Mouse (Mus musculus) heart, adult 2 months (tissue): ENCODE measurements around the gene Slx1b. TPM values are rescaled to one million over a fixed set of nuclear protein-coding genes. Genes with fewer than 3 reads are reported as not detected.
"Not testable (repeated sequence)": the region's sequence is repeated elsewhere in the genome, so short reads cannot be mapped to it uniquely, and the experiment has no call there.

ENCODE experiments used
- DNase-seq, 2 experiments: peaks; one replicate each; pipeline ENCODE4 v3.0.0; 2021
- H3K27ac ChIP-seq: fragments of 200-600 bp; 2 replicates; pipeline ENCODE4 v1.8.1; 2022
- H3K27me3 ChIP-seq: fragments of 200-500 bp; 2 replicates; pipeline ENCODE4 v1.6.1; 2012; ENCODE audit warnings: mild to moderate bottlenecking, low read length, inconsistent platforms, mixed read lengths; ENCODE audit not compliant: control insufficient read depth, insufficient read depth
- H3K36me3 ChIP-seq: fragments of 200-500 bp; 2 replicates; pipeline ENCODE4 v1.6.1; 2012; ENCODE audit warnings: low read length, inconsistent platforms; ENCODE audit not compliant: control insufficient read depth, insufficient read depth
- H3K4me1 ChIP-seq: fragments of 200-500 bp; 2 replicates; pipeline ENCODE4 v1.6.1; 2011; ENCODE audit warnings: low read length; ENCODE audit not compliant: control insufficient read depth, insufficient read depth
- H3K4me3 ChIP-seq: fragments of 200-600 bp; 2 replicates; pipeline ENCODE4 v1.8.1; 2022
- H3K79me2 ChIP-seq: fragments of 200-500 bp; replicated peaks from 2 replicates; pipeline ENCODE4 v1.6.1; 2012; ENCODE audit warnings: mild to moderate bottlenecking, inconsistent platforms, low read length, moderate library complexity, mixed read lengths; ENCODE audit not compliant: control insufficient read depth, insufficient read depth
- H3K9ac ChIP-seq: fragments of 200-500 bp; 2 replicates; pipeline ENCODE4 v1.6.1; 2012; ENCODE audit warnings: low read depth, mild to moderate bottlenecking, control low read depth, inconsistent platforms, low read length, mixed read lengths
- CTCF ChIP-seq: fragments of 200-600 bp; IDR thresholded peaks from 2 replicates; pipeline ENCODE4 v1.8.1; 2022; ENCODE audit warnings: antibody characterized with exemption, mild to moderate bottlenecking, moderate library complexity
- EP300 ChIP-seq: fragments of 200-500 bp; IDR thresholded peaks from 2 replicates; pipeline ENCODE4 v1.6.1; 2011; ENCODE audit warnings: low read depth, low read length, control low read depth; ENCODE audit not compliant: insufficient read depth
- POLR2A ChIP-seq: fragments of 200-500 bp; IDR thresholded peaks from 2 replicates; pipeline ENCODE4 v1.6.1; 2011; ENCODE audit warnings: mild to moderate bottlenecking, low read depth, low read length, control low read depth; ENCODE audit not compliant: insufficient read depth
- WGBS: fragments of 180-500 bp; shearing (Covaris S2); methylation state at CpG from one replicate; pipeline ENCODE4 v1.1.7; 2018; 5-methylcytosine and 5-hydroxymethylcytosine counted together
- intact Hi-C: fragments of 180-260 bp; cut with DNase I; formaldehyde crosslinking; loops from one replicate; pipeline ENCODE4 v1.15.1; 2025
- polyA plus RNA-seq: library from polyadenylated mRNA; depleted of rRNA; stranded (reverse); fragments of >200 nt; gene quantifications from 2 replicates; pipeline ENCODE4 v1.2.3, GENCODE M21; 2012
- total RNA-seq, 2 experiments: library from RNA; stranded (reverse); gene quantifications; 2 replicates each; pipeline ENCODE4 v1.2.3; 2021

Gene Slx1b
- total and polyA plus RNA-seq, 3 experiments, result 3.6 to 10.3 (median 3.9) TPM

GRCm38 (mm10) chr7:126689021-126689420, 6.6 kb downstream of the Slx1b start:
- 74% methylated on average over 3 of the region's 3 CpGs for WGBS
- Histone ChIP-seq H3K79me2 (no peaks in the 10 kb centered on the region), H3K36me3 (no peaks in the 10 kb centered on the region), H3K4me3 (no peak overlapping the region), H3K9ac (no peak overlapping the region), H3K4me1 (peaks cover 2% of the 10 kb centered on the region), H3K27me3 (no peaks in the 10 kb centered on the region), H3K27ac (no peak overlapping the region)
- TF ChIP-seq POLR2A (no peak), CTCF (no peak), EP300 (no peak)
- intact Hi-C loops, result no loop called here
- DNase-seq, result no peak

- H3K4me1 ChIP-seq, H3K36me3 ChIP-seq, H3K9ac ChIP-seq, DNase-seq, H3K4me3 ChIP-seq, H3K27me3 ChIP-seq, H3K79me2 ChIP-seq, intact Hi-C loops, H3K27ac ChIP-seq: not testable (repeated sequence)
- WGBS, result 65% methylated on average over 4 of the region's 4 CpGs
These were observed 7.4 kb downstream of the Slx1b start for GRCm38 (mm10) chr7:126688156-126688555.

GRCm38 (mm10) chr7:126681221-126681620, 14.4 kb downstream of the Slx1b start:
- no peaks in the 10 kb centered on the region for H3K79me2 ChIP-seq
- H3K9ac ChIP-seq, result no peak overlapping the region
- 85% methylated on average over 5 of the region's 5 CpGs for WGBS
- no peak overlapping the region for H3K4me3 ChIP-seq
- TF ChIP-seq CTCF, result no peak
- TF ChIP-seq EP300, result no peak
- no peak for TF ChIP-seq POLR2A
- H3K27me3 ChIP-seq, result no peaks in the 10 kb centered on the region
- H3K4me1 ChIP-seq, result peaks cover 8% of the 10 kb centered on the region
- H3K27ac ChIP-seq, result no peak overlapping the region
- intact Hi-C loops, result no loop called here
- no peaks in the 10 kb centered on the region for H3K36me3 ChIP-seq
- no peak for DNase-seq

- TF ChIP-seq CTCF (no peak), EP300 (no peak), POLR2A (no peak)
- Histone ChIP-seq H3K9ac (no peak overlapping the region), H3K79me2 (no peaks in the 10 kb centered on the region; the same call in 1 of the 2 replicates), H3K4me1 (peaks cover 12% of the 10 kb centered on the region), H3K36me3 (peaks cover 3% of the 10 kb centered on the region), H3K4me3 (no peak overlapping the region), H3K27me3 (no peaks in the 10 kb centered on the region), H3K27ac (no peak overlapping the region)
- intact Hi-C loops, result loop anchor here (2.0 kb wide), 1 partner anchor 13 kb away; no protein-coding TSS in a partner anchor
- 86% methylated on average over 5 of the region's 5 CpGs for WGBS
- no peak for DNase-seq
These were observed 15.9 kb downstream of the Slx1b start for GRCm38 (mm10) chr7:126679683-126680082.

GRCm38 (mm10) chr7:126678545-126679341, 16.8 kb downstream of the Slx1b start:
- Histone ChIP-seq H3K79me2 (no peaks in the 10 kb centered on the region; the same call in 1 of the 2 replicates), H3K4me3 (no peak overlapping the region), H3K27ac (no peak overlapping the region), H3K4me1 (peaks cover 12% of the 10 kb centered on the region), H3K36me3 (peaks cover 7% of the 10 kb centered on the region), H3K9ac (no peak overlapping the region), H3K27me3 (no peaks in the 10 kb centered on the region)
- DNase-seq, result no peak
- intact Hi-C loops, result loop anchor here (2.0 kb wide), 1 partner anchor 14 kb away; no protein-coding TSS in a partner anchor
- TF ChIP-seq POLR2A, result no peak
- no peak for TF ChIP-seq CTCF
- no peak for TF ChIP-seq EP300
- WGBS, result 89% methylated on average over 8 of the region's 8 CpGs

- 0 out of 2 replicates have a peak overlapping the region, but pooled peaks have one; percentile 11 for H3K9ac ChIP-seq
- no peaks in the 10 kb centered on the region for H3K27me3 ChIP-seq
- no peak for TF ChIP-seq EP300
- no peak for TF ChIP-seq CTCF
- TF ChIP-seq POLR2A, result no peak
- WGBS, result 22% methylated on average over 4 of the region's 4 CpGs
- peak overlapping the region; percentile 94 for H3K27ac ChIP-seq
- H3K36me3 ChIP-seq, result peaks cover 16% of the 10 kb centered on the region
- H3K4me1 ChIP-seq, result peaks cover 12% of the 10 kb centered on the region
- H3K4me3 ChIP-seq, result peak overlapping the region; percentile 56
- intact Hi-C loops, result loop anchor here (2.0 kb wide), 1 partner anchor 34 kb away; no protein-coding TSS in a partner anchor
- no peak for DNase-seq
- H3K79me2 ChIP-seq, result no peaks in the 10 kb centered on the region; the same call in 1 of the 2 replicates
These were observed 18.9 kb downstream of the Slx1b start for GRCm38 (mm10) chr7:126676631-126677220.
